Mouse (Mus musculus) heart, adult 8-10 months (tissue): ENCODE results near the gene Foxo3. TPM values are rescaled to one million over a fixed set of nuclear protein-coding genes. Genes with fewer than 3 reads are reported as not detected.

Experiments used
- total RNA-seq, 4 experiments: library from RNA; stranded (reverse); gene quantifications; 2 replicates each; pipeline ENCODE4 v1.2.4; 2022

Gene Foxo3
- total RNA-seq, 4 experiments from 2014 or later = 67.9 to 93.5 (median 80.4) TPM

Other genes with a start within 250 kb of the Foxo3 start
- 10 to 100 TPM; 29.9 to 32.3 (median 31.6) TPM for gene Afg1l, start 201.8 kb upstream of the Foxo3 start, total RNA-seq
- 100 to 1,000 TPM; 157 to 170 (median 164) TPM for gene Snx3, start 225.3 kb upstream of the Foxo3 start, total RNA-seq